Mouse (Mus musculus) thymus, postnatal 10 days (tissue): Measurements from ENCODE around the gene Six1.

Source experiments
- DNase-seq, 2 experiments: peaks; one replicate each; pipeline ENCODE4 v3.0.0; 2021; ENCODE audit warnings: low spot score in 2 of 2

The Six1 gene

GRCm38 (mm10) chr12:73049520-73050225 is 4.0 kb downstream of the Six1 start:
- no peak for DNase-seq

DNA sequence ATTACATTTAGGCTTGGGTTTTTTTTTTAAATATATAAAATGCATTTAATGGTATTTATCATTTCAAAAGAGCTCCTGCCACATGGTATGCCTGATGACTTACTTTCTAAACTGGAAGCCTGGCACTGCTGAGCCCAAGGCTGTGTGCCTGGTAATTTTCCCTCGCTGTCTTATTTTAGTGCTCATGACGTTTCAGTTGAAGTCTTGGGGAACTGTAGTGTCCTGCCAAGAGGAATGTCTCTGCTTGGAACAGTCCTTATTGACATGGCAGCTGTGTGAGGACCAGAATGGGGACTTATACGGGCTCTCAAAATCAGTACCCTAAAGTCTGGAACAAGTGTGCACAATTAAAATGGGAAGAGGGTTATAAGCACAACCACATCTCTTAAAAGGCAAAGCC is 5.2 kb downstream of the Six1 start:
- DNase-seq = no peak

DNA sequence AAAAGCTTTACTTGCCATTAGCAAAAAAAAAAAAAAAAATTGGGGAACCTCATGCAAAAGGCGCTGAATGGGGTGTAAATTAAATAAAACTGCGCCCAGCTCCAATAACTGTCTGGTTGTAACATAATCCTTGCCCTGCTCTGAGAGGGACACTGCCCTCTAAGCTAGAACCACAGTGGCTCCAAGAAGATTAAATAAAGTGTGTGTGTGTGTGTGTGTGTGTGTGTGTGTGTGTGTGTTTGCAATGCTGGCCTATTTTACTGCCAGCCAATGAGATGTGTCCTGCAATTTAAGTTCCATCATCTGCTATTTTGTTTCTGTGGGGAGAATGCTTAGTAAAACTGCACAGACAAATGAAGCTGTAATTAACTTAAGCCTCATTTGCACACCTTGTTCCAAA is 6.1 kb downstream of the Six1 start:
- DNase-seq = no peak

- DNase-seq = peak; percentile 49 to 59
Observed at GRCm38 (mm10) chr12:73046607-73047180, 7.0 kb downstream of the Six1 start.

DNA sequence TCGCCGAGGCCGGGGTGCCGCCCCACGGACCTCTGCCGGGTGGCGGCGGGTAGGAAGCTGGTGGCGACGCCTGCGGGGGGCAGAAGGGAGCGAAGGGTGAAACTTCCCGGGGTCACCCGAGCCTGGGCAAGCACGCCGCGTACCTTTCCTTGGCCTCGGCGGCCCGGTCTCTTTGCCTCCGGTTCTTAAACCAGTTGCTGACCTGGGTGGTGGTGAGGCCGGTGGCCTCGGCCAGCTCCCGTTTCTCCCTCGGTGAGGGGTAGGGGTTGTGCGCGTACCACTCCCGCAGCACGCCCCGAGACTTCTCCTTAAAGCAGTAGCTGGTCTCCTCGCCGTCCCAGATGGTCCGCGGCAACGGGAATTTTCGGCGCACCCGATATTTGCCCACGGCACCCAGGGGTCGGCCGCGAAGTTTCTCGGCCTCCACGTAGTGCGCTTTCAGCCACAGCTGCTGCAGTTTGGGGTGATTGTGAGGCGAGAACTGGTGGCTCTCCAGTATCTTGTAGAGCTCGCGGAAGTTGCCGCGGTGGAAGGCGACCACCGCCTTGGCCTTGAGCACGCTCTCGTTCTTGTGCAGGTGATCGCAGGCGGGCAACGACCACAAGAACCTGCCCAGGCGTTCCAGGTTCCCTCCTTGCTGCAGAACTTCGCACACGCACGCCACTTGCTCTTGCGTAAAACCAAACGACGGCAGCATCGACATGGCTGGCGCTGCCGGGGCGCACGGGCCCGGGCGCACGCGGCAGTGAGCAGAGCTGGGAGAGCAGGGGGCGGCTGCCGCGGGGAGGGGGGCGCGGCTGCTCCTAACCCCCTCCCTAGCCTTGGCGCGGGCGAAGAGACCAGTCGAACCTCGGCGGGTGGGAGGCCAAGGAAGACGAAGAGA is 7.7 kb downstream of the Six1 start:
- DNase-seq = no peak

DNA sequence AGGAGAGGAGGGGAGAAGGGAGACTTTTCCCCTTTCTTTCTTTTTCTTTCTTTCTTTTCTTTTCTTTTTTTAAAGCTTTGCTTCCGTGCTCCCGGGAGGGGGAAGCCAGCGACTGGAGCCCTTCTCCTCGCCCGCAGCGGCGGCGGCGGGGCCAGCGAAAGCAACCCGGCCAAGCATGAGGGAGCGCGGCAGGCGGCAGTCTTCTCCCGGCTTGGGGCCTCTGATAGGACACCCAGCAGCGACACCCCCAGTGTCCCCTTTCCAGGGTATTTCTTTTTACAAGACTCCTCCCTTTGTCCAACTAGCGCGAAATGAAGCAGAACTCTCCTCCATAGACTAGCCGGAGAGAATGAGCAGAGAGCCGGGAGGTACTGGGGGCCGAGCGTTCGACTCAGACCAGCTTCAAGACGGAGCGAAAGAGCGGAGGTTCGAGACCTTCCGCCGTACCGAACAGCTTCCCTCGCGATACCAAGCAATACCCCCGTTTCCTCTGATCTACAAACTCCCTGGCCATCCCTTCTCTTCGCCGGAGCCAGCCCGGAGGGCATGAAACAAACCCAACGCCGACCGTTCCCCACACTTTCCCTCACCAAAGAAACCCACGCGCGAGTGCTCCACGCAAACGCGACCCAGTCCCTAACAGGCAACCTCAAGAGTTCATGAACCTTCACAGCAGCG is 8.5 kb downstream of the Six1 start:
- DNase-seq = no peak

DNA sequence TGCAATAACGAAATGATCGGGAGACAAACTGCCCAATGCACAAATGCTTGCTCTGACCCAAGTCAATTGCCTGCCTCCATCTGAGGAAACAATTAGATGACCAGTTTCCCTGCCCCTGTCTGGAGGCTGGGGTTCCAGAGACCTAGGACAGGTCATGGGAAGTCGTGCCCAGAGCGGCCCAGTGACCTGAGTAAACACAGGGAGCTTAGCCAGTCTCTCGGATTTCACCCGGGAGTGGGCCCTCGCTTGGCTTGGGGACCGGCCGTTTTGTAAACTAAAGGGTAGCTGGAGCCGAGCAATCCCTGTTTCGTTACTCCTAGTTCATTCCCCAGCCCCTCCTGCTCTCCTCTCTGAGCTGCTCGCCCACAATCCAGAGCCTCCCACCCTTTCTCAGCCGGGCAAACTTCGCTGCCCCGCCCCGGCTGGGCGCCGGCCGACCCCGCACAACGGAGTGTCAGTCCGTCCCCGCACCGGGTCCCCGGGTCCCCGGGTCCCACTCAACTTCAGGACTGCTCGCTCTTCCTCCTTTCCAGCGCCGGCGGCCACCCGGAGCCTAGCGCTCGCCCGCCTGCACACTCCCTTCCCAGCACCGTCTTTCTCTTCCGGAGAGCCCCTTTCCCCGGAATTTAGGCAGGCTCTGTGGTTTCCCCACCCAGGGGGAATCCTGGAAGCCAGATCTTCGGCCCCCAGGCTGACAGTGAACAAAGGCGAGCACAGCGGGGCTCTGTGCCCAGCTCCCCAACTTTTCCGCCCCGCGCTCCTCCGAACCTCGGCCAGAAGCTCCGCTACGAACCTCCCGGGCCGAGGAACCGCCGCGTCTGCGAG is 9.3 kb downstream of the Six1 start:
- DNase-seq = no peak

GRCm38 (mm10) chr12:73043396-73044167 is 10.1 kb downstream of the Six1 start:
- no peak for DNase-seq

- DNase-seq = no peak
Observed at GRCm38 (mm10) chr12:73042903-73043302, 10.8 kb downstream of the Six1 start.

DNA sequence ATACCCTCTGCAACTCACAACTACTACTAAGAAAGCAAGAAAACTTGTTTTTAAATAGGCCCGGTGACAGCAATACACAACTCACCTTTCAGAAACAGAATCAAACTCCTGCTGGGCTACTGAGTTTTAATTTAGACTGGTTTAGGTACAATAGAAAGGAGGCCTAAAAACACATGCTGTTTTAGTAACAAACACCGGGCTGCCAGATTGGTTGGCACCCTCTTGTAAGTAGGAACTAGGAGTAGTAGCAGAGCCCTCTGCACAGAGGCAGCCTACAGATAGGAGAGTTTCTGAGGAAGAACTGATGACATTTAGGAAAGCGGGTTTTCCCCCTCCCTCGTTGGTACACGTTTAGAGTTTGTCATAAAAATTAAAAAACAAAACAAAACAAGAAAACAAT is 11.3 kb downstream of the Six1 start:
- no peak for DNase-seq

DNA sequence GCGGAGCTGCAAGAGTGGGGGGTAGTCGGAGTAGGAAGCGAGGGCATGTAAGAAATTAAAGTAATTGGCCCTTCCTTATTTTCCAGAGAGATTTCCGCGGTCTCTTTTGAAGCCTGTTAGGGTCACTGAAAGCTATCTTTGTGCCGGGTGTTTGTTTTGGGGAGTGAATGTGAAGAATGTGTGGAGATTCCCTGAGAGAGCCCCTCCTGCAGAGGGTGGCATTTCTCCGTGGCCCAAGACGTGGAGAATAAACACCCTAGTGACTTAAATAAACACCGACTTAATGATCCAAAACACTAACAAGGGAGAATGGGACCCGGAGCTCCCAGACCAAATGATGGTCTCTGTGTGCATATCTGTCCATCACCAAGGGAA is 12.4 kb downstream of the Six1 start:
- no peak for DNase-seq

DNA sequence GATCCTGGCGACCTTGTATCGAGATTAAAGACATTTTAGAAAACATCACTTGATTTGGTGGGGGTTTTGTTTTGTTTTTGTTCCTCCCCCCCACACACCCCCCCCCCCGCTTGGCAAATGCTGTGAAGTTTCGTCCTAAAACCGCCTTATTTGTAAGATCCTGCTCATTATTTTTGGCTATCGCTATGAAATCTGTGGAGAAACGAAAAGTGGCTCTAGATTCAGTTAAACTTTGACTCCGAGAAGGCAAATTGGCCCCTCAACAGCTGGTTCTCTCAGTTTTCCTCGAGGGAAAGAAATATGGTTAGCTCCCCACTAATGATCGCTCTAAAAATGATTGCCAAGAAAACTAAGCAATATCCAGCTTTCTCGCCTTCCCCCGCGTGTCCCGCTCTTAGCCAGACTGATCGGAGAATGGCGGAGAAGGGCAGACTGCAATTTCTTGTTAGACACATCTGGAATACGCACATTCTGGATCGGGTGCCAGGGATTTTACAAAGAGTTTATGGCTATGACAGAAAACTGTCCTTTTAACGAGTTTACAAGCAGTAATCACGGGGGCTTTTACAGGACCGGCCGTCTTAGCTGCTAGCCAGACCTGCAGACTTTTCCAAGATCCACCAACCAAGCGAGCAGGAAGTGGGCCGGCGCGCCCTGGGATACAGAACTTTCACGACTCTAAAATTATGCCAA is 13.0 kb downstream of the Six1 start:
- no peak for DNase-seq

DNA sequence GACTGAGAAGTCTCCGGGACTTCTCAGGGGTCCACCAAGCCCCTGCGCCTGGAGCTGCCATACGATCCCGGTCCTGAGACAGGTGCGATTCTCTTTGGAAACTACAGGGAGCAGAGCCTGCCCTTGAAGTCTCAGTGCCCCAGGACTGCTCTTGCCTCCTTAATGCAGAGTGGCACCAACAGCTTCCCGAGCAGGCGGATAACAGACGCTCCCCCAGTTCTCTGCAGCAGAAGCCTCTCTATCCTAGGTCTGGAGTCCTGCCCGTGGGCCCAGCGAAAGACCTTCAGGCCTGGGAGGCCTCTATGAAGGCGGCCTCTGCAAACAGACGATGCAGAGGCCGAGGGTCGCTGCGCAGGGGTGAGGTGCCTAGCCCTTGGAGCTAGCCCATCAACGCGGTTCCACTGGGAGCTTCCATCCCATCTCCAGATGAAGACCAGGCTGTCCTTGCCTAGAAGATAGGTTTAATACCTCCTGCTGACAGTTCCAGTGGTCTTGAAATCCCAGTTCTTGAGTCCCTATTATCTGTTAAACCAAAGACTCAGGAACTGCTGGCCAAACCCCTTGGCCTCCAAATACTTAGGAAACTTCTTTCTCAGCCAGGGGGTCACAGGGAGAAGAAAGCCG is 13.6 kb downstream of the Six1 start:
- DNase-seq = no peak

GRCm38 (mm10) chr12:73038992-73039938 is 14.4 kb downstream of the Six1 start:
- DNase-seq = no peak

GRCm38 (mm10) chr12:73038441-73038991 is 15.2 kb downstream of the Six1 start:
- no peak for DNase-seq

DNA sequence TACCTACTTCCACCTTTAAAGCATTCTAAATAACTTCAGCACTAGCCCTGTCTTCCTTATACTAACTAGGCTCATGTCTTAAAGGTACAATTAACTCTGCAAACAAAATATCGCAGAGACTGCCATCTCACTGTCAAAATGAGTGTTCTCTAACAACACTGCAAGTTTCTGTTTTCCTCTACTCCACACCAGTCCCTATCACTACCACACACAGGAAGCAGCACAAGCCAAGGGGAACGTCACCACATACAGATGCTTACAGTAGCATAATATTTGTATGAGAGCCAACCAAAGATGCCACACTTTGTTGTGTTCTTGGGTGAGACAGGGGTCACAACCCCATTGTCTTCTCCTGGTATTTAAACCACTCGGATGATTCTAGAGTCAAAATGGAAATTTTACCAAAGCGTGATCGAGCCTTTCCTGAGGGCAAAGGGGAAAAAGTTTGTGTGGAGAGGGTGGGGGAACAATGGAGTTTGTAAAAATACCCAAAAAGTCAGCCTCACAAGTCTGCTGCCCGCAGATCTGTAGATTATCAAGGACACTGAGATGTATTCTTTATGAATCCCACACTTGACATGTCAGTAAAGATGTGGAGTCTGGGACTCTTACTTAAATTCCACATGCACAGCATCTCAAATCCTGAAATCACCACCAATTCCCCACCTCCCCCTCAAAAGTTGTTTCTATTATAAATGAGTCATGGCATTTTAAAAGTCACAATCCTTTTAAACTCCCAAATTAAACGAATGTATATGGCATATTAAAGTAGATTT is 16.1 kb downstream of the Six1 start:
- DNase-seq = no peak
